ENCODE assay signal across 7 mouse cellular contexts in the genomic region with DNA sequence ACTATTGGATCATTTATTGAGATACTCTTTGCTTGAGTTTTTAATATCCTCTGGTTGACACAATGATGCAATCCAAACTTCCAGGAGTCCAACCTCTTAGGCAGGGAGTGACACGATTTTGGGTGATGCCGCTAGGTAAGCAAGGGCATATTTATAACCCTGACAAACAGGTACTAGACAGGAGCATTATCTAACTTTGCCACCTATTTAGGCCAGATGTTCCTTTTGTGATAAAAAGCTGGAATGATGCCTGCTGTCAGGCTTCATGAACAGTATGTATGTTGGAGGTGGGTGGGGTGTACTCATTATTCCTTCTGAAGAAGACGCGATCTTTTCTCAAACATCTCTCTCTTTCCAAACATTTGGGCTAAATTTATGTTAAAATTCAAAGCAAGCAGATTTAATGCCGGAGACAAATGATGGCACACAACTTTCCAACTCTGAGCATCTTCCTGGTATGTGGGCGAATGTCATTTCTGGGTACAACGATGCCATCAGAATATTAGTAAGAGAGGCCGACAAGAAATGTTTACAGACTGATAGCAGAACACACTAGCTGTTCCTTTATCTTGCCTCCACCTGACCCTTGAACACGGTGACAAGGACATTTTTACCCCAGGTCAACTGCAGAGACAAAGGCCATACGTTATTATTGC. TPM values are rescaled to one million over a fixed set of nuclear protein-coding genes. Genes with fewer than 3 reads are reported as not detected.
DNase-seq lines count a peak whose midpoint lies in the region; ATAC-seq lines count a peak whose summit lies in the region.

No protein-coding gene starts in this region.

- H3K36me3 ChIP-seq in lung, embryonic 15.5 days = no peaks in the 10 kb centered on the region
- H3K36me3 ChIP-seq in embryonic facial prominence, embryonic 15.5 days = no peaks in the 10 kb centered on the region
- H3K36me3 ChIP-seq in limb, embryonic 10.5 days = no peaks in the 10 kb centered on the region
- H3K36me3 ChIP-seq in neural tube, embryonic 13.5 days = no peaks in the 10 kb centered on the region

- no peaks in the 10 kb centered on the region for H3K27me3 ChIP-seq in lung, embryonic 15.5 days
- H3K27me3 ChIP-seq in embryonic facial prominence, embryonic 15.5 days = no peaks in the 10 kb centered on the region
- H3K27me3 ChIP-seq in limb, embryonic 10.5 days (ENCODE audit: low read depth, poor library complexity, severe bottlenecking) = no peaks in the 10 kb centered on the region
- H3K27me3 ChIP-seq in neural tube, embryonic 13.5 days = no peaks in the 10 kb centered on the region

- H3K9ac ChIP-seq in lung, embryonic 15.5 days = 0 out of 2 replicates have a peak overlapping the region, but pooled peaks have one; percentile 8
- H3K9ac ChIP-seq in embryonic facial prominence, embryonic 15.5 days = no peak overlapping the region
- H3K9ac ChIP-seq in neural tube, embryonic 13.5 days = peak overlapping the region; percentile 97

- H3K9me3 ChIP-seq in lung, embryonic 15.5 days = no peaks in the 10 kb centered on the region
- H3K9me3 ChIP-seq in embryonic facial prominence, embryonic 15.5 days (replicated peaks) = no peaks in the 10 kb centered on the region
- H3K9me3 ChIP-seq in limb, embryonic 10.5 days (replicated peaks) = no peaks in the 10 kb centered on the region
- no peaks in the 10 kb centered on the region for H3K9me3 ChIP-seq in neural tube, embryonic 13.5 days

- peak overlapping the region; percentile 44 for H3K4me2 ChIP-seq in lung, embryonic 15.5 days
- H3K4me2 ChIP-seq in embryonic facial prominence, embryonic 15.5 days (replicated peaks) = peak overlapping the region; percentile 51
- H3K4me2 ChIP-seq in neural tube, embryonic 13.5 days = peak overlapping the region; percentile 44

- no peak for ATAC-seq in lung, embryonic 15.5 days (ENCODE audit: borderline replicate concordance, extremely low read depth, low FRiP score, low TSS enrichment)
- ATAC-seq in embryonic facial prominence, embryonic 15.5 days (ENCODE audit: insufficient number of reproducible peaks, low FRiP score, low TSS enrichment, low read depth) = no peak
- no peak for ATAC-seq in neural tube, embryonic 13.5 days (ENCODE audit: low read depth)

- no peak for DNase-seq in lung, postnatal 4 days
- no peak for DNase-seq in limb, embryonic 10.5 days (ENCODE audit: low spot score)
- no peak for DNase-seq in B cell, adult 2 months
- no peak for DNase-seq in urinary bladder, postnatal 25 days (ENCODE audit: low spot score)

- peak overlapping the region; percentile 96 for H3K4me3 ChIP-seq in lung, embryonic 15.5 days
- H3K4me3 ChIP-seq in embryonic facial prominence, embryonic 15.5 days (replicated peaks) = peak overlapping the region; percentile 95
- peak overlapping the region; percentile 100 for H3K4me3 ChIP-seq in limb, embryonic 10.5 days
- peak overlapping the region; percentile 94 for H3K4me3 ChIP-seq in neural tube, embryonic 13.5 days

- WGBS in lung, embryonic 15.5 days = 47% methylated on average over 10 of the region's 10 CpGs
- WGBS in embryonic facial prominence, embryonic 15.5 days = 57% methylated on average over 10 of the region's 10 CpGs
- 66% methylated on average over 10 of the region's 10 CpGs for WGBS in limb, embryonic 10.5 days
- WGBS in neural tube, embryonic 13.5 days = 65% methylated on average over 10 of the region's 10 CpGs

- peaks cover 22% of the 10 kb centered on the region for H3K4me1 ChIP-seq in lung, embryonic 15.5 days
- H3K4me1 ChIP-seq in embryonic facial prominence, embryonic 15.5 days = peaks cover 34% of the 10 kb centered on the region
- peaks cover 24% of the 10 kb centered on the region for H3K4me1 ChIP-seq in limb, embryonic 10.5 days
- H3K4me1 ChIP-seq in neural tube, embryonic 13.5 days (replicated peaks) = peaks cover 39% of the 10 kb centered on the region

- no peak overlapping the region for H3K27ac ChIP-seq in lung, embryonic 15.5 days
- H3K27ac ChIP-seq in embryonic facial prominence, embryonic 15.5 days (replicated peaks) = peak overlapping the region; percentile 94; the same call in 1 of the 2 replicates
- H3K27ac ChIP-seq in limb, embryonic 10.5 days = no peak overlapping the region
- H3K27ac ChIP-seq in neural tube, embryonic 13.5 days (replicated peaks) = peak overlapping the region; percentile 97; the same call in 1 of the 2 replicates

RNA-seq across cellular contexts. Expression of a gene that starts 0.6 kb away (rescaled TPM):
- 210 and 213 TPM in 2 replicates for polyA plus RNA-seq in lung, embryonic 15.5 days (2015; fragmentation: Nextera tagmentation; extraction: Ambion mirVana)
- polyA plus RNA-seq in embryonic facial prominence, embryonic 15.5 days (2015; fragmentation: Nextera tagmentation; extraction: Ambion mirVana) = 167 and 175 TPM in 2 replicates
- 196 and 210 TPM in 2 replicates for polyA plus RNA-seq in limb, embryonic 10.5 days (2016; fragmentation: Nextera tagmentation; extraction: Ambion mirVana)
- 155 and 169 TPM in 2 replicates for polyA plus RNA-seq in neural tube, embryonic 13.5 days (2015; fragmentation: Nextera tagmentation; extraction: Ambion mirVana)

Comparison
In these comparisons a context has a peak if more than half of its experiments do, and no peak if none do; other contexts are left out.
1. H3K27ac ChIP-seq: peak in embryonic facial prominence, embryonic 15.5 days (single experiment) and neural tube, embryonic 13.5 days (single experiment); none in lung, embryonic 15.5 days (single experiment) and limb, embryonic 10.5 days (single experiment).
2. Peak in every context shown above with its lines, with median percentiles within 50 percentile points of each other: H3K4me2 ChIP-seq and H3K4me3 ChIP-seq.